Mouse (Mus musculus) erythroid progenitor cell, adult 5-6 weeks (primary cell): ENCODE results near the gene Olfr58. TPM values are rescaled to one million over a fixed set of nuclear protein-coding genes. Genes with fewer than 3 reads are reported as not detected.
"Not testable (repeated sequence)": the region's sequence is repeated elsewhere in the genome, so short reads cannot be mapped to it uniquely, and the experiment has no call there.

Experiments used
- ATAC-seq: replicated peaks from 2 replicates; pipeline ENCODE4 v1.8.0; 2016; ENCODE audit warnings: moderate number of reproducible peaks, mild to moderate bottlenecking, moderate TSS enrichment, inconsistent platforms; ENCODE audit not compliant: poor library complexity, low FRiP score, severe bottlenecking
- total RNA-seq, 2 experiments: library from RNA; stranded (forward) in 1 of 2; stranded (reverse) in 1 of 2; fragments of 150-400 nt in 1 of 2; fragments of 186-747, 209-891 nt in 1 of 2; gene quantifications; 2 replicates each; pipeline versions ENCODE4 v1.2.3 to v1.2.4; 2015 to 2017; ENCODE audit warnings: low replicate concordance in 2 of 2

The Olfr58 gene
- total RNA-seq (2015; ENCODE audit: low replicate concordance) (not detected in 2 replicates), total RNA-seq (2017; ENCODE audit: low replicate concordance) (not detected in 2 replicates)

DNA sequence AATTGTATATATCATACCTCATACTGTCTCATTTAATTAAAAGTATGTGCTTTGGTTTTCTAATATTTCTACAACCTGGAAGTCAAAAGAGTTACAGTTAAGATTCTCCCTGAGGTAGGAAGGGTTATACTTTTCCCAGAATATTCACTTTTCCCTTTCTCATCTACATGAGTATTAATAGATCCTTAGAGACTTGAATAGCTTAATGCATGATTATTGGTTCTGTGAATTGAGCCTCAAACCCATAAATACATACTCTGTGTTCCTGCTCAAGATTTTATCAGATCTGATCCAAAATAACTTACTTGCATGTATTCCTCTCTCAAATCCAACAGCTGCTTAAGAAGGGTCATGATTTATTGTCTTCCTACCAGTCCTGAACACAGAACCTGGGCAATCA is at the start of gene Olfr58:
Gene Olfr58, plus strand, starts transcription at position 301 of the 400 bp plus-strand sequence.
- no peak for ATAC-seq

DNA sequence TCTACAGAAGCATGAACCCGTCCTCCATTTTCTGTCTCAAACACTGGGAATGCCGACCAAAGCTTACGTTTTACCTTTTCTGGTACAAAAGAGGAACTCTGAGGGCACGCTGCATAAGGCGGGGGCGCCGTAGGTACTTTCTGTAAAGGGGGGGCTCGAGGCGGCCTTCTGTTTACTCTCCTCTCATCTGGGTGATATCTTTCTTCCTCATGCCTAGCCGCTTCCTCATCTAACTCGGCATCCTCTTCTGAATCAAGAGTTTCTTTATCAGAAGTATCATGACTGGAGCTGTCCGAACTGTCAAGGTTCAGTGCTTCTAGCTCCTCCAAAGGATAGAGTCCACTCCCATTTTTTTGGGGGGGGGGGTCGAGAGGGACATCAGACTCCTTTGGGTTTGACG is 10.9 kb upstream of the Olfr58 start:
- ATAC-seq, result no peak

- ATAC-seq, result no peak
Measured at GRCm38 (mm10) chr9:19769701-19770100, 10.4 kb upstream of the Olfr58 start.

DNA sequence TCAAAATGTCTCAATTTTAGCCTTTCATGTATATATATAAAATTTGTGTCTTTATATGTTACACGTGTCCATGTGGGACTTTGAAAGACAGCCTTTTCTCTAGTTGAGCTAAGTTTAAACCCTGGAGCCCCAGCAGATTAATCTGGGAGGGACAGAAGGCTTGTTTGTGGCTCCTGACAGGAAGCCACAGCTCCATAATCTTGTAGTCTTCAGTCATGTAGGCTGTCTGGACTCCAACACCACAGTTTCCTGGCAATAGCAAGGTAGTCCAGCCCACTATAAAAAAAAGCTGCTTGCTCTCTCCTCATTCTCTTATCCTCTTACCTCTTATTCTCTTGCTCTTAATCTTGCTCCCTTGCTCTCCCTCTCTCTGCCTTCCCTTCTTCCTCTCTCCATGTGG is 22.9 kb downstream of the Olfr58 start:
- ATAC-seq, result no peak

- not testable (repeated sequence) for ATAC-seq
Measured at GRCm38 (mm10) chr9:19804606-19805005, 24.5 kb downstream of the Olfr58 start, which contains the start of gene Olfr859. Gene Olfr859 (plus strand): TSS chr9:19804906.

Other genes starting within 250 kb of the Olfr58 start
- gene Olfr853, start 239.2 kb upstream of the Olfr58 start, total RNA-seq (2015; ENCODE audit: low replicate concordance), result not detected in 2 replicates
- not detected in 2 replicates for gene Olfr853, start 239.2 kb upstream of the Olfr58 start, total RNA-seq (2017; ENCODE audit: low replicate concordance)
- not detected in 2 replicates for gene Olfr854, start 212.9 kb upstream of the Olfr58 start, total RNA-seq (2015; ENCODE audit: low replicate concordance)
- not detected in 2 replicates for gene Olfr854, start 212.9 kb upstream of the Olfr58 start, total RNA-seq (2017; ENCODE audit: low replicate concordance)
- gene Olfr855, start 197.7 kb upstream of the Olfr58 start, total RNA-seq (2015; ENCODE audit: low replicate concordance), result not detected in 2 replicates
- gene Olfr855, start 197.7 kb upstream of the Olfr58 start, total RNA-seq (2017; ENCODE audit: low replicate concordance), result not detected in 2 replicates
- 5.8 and 7.5 TPM in 2 replicates for gene Zfp317, start 158.2 kb upstream of the Olfr58 start, total RNA-seq (2015; ENCODE audit: low replicate concordance)
- gene Zfp317, start 158.2 kb upstream of the Olfr58 start, total RNA-seq (2017; ENCODE audit: low replicate concordance), result 4.3 and 11.3 TPM in 2 replicates
- not detected in 2 replicates for gene Olfr857, start 70.8 kb upstream of the Olfr58 start, total RNA-seq (2015; ENCODE audit: low replicate concordance)
- not detected in 2 replicates for gene Olfr857, start 70.8 kb upstream of the Olfr58 start, total RNA-seq (2017; ENCODE audit: low replicate concordance)
- gene Olfr859, start 24.6 kb downstream of the Olfr58 start, total RNA-seq (2015; ENCODE audit: low replicate concordance), result not detected in 2 replicates
- gene Olfr859, start 24.6 kb downstream of the Olfr58 start, total RNA-seq (2017; ENCODE audit: low replicate concordance), result not detected in 2 replicates
- gene Olfr860, start 69.5 kb downstream of the Olfr58 start, total RNA-seq (2015; ENCODE audit: low replicate concordance), result not detected in 2 replicates
- not detected in 2 replicates for gene Olfr860, start 69.5 kb downstream of the Olfr58 start, total RNA-seq (2017; ENCODE audit: low replicate concordance)
- not detected in 2 replicates for gene Olfr862, start 107.7 kb downstream of the Olfr58 start, total RNA-seq (2015; ENCODE audit: low replicate concordance)
- not detected in 2 replicates for gene Olfr862, start 107.7 kb downstream of the Olfr58 start, total RNA-seq (2017; ENCODE audit: low replicate concordance)
- gene Olfr77, start 136.6 kb downstream of the Olfr58 start, total RNA-seq (2015; ENCODE audit: low replicate concordance), result under 0.01 TPM in 1 of 2 replicates, not detected in the other
- gene Olfr77, start 136.6 kb downstream of the Olfr58 start, total RNA-seq (2017; ENCODE audit: low replicate concordance), result 0.77 TPM in 1 of 2 replicates, not detected in the other
- gene Olfr866, start 247.8 kb downstream of the Olfr58 start, total RNA-seq (2015; ENCODE audit: low replicate concordance), result not detected in 2 replicates
- gene Olfr866, start 247.8 kb downstream of the Olfr58 start, total RNA-seq (2017; ENCODE audit: low replicate concordance), result not detected in 2 replicates